Mouse (Mus musculus) ES-E14 (cell line): ENCODE measurements at regions not wholly inside any gene's neighbourhood (a gene's known extent, or its start where the extent isn't known, plus 50 kb on each side); places are given as distances from the start of the nearest gene placed in this dataset.

Experiments
- DNase-seq: peaks from one replicate; pipeline ENCODE4 v3.0.0-alpha.2; 2013; ENCODE audit warnings: low read depth, low spot score
- H3K27ac ChIP-seq: 2 replicates; pipeline ENCODE4 v1.5.1; 2012; ENCODE audit warnings: low read depth, mild to moderate bottlenecking, low read length, moderate library complexity, mixed read lengths; ENCODE audit not compliant: poor library complexity, insufficient read depth, severe bottlenecking
- H3K36me3 ChIP-seq: 2 replicates; pipeline ENCODE4 v1.6.1; 2012; ENCODE audit warnings: mild to moderate bottlenecking, low read length, moderate library complexity, mixed read lengths; ENCODE audit not compliant: control insufficient read depth, poor library complexity, insufficient read depth, severe bottlenecking
- H3K4me1 ChIP-seq, 2 experiments: fragments of 150-350 bp in 1 of 2; sonication (generic) in 1 of 2; 2 replicates each; pipeline ENCODE4 v1.6.1; 2012; ENCODE audit warnings: low read length in 2 of 2, mild to moderate bottlenecking in 1 of 2, mixed read lengths in 1 of 2; ENCODE audit not compliant: control insufficient read depth in 2 of 2, insufficient read depth in 2 of 2, poor library complexity in 1 of 2
- H3K4me3 ChIP-seq, 2 experiments: fragments of 150-350 bp in 1 of 2; sonication (generic) in 1 of 2; 2 replicates each; pipeline ENCODE4 v1.5.1; 2012; ENCODE audit warnings: low read length in 2 of 2, low read depth in 1 of 2, mild to moderate bottlenecking in 1 of 2, mixed read lengths in 1 of 2; ENCODE audit not compliant: insufficient read depth in 1 of 2, poor library complexity in 1 of 2, severe bottlenecking in 1 of 2
- H3K9ac ChIP-seq: 2 replicates; pipeline ENCODE4 v1.6.1; 2012; ENCODE audit warnings: low read depth, mild to moderate bottlenecking, low read length, mixed read lengths; ENCODE audit not compliant: poor library complexity, insufficient read depth, severe bottlenecking
- H3K9me3 ChIP-seq: fragments of 150-350 bp; sonication (generic); 2 replicates; pipeline ENCODE4 v1.6.1; 2012; ENCODE audit warnings: low read depth, mild to moderate bottlenecking, low read length; ENCODE audit not compliant: control insufficient read depth, insufficient read depth
- CHD2 ChIP-seq: IDR thresholded peaks from 2 replicates; pipeline ENCODE4 v1.6.1; 2014; ENCODE audit warnings: mild to moderate bottlenecking, low read depth, low read length, inconsistent platforms
- HCFC1 ChIP-seq: IDR thresholded peaks from 2 replicates; pipeline ENCODE4 v1.6.1; 2012; ENCODE audit warnings: low read length, inconsistent platforms, borderline replicate concordance; ENCODE audit not compliant: insufficient read depth
- MAFK ChIP-seq: IDR thresholded peaks from 2 replicates; pipeline ENCODE4 v1.6.1; 2014; ENCODE audit warnings: mild to moderate bottlenecking, low read depth, low read length, inconsistent platforms; ENCODE audit not compliant: insufficient read depth
- ZC3H11A ChIP-seq: IDR thresholded peaks from 2 replicates; pipeline ENCODE4 v1.6.1; 2012; ENCODE audit warnings: low read depth, mild to moderate bottlenecking, inconsistent platforms, low read length, borderline replicate concordance
- ZNF384 ChIP-seq: IDR thresholded peaks from 2 replicates; pipeline ENCODE4 v1.6.1; 2012; ENCODE audit warnings: low read depth, low read length, inconsistent platforms
- in situ Hi-C, 2 experiments: fragments of 600-800 bp; cut with MboI; formaldehyde crosslinking; loops; one replicate each; pipeline ENCODE4 v1.15.1; 2025; ENCODE audit warnings: low sequenced_read_pairs in 2 of 2, inconsistent platforms in 1 of 2; ENCODE audit not compliant: unreplicated experiment in 2 of 2

DNA sequence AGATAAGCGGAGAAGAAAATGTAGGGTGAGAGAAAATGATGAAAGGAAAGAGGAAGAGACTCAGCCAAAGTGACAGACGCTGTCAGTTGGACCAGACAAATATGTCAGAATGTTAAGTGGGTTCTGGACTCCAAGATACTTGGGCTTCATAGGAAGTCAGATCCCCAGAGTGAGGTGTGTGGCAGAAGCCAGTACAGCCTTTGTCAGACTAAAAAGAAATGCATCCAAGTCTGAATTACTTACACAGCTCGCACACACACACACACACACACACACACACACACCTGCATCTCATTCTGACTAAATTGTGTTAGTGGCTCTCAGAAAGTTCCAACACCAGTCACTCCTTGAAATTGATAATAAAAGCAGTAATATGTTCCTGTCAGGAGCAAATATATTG is 192.1 kb upstream of the Castor2 start:
- Histone ChIP-seq H3K9ac (no peak overlapping the region), H3K4me1 (no peaks in the 10 kb centered on the region), H3K27ac (no peak overlapping the region), H3K36me3 (no peaks in the 10 kb centered on the region), H3K4me3 (no peak overlapping the region), H3K9me3 (no peaks in the 10 kb centered on the region)
- DNase-seq = no peak
- TF ChIP-seq ZC3H11A (no peak), ZNF384 (no peak), CHD2 (no peak)
- in situ Hi-C loops = no loop called here

- peak; percentile 20 for DNase-seq
- Histone ChIP-seq H3K4me1 (no peaks in the 10 kb centered on the region), H3K36me3 (no peaks in the 10 kb centered on the region), H3K9ac (no peak overlapping the region), H3K4me3 (no peak overlapping the region), H3K27ac (no peak overlapping the region), H3K9me3 (no peaks in the 10 kb centered on the region)
- TF ChIP-seq MAFK = no peak
- no peak for TF ChIP-seq CHD2
- TF ChIP-seq ZC3H11A = peak; percentile 26; the same call in 1 of the 2 replicates
- no peak for TF ChIP-seq HCFC1
- in situ Hi-C loops = no loop called here
Observed at GRCm38 (mm10) chr5:133898025-133898598, 201.4 kb upstream of the Castor2 start.

GRCm38 (mm10) chr5:133890728-133891127 is 208.8 kb upstream of the Castor2 start:
- no peak overlapping the region for H3K4me3 ChIP-seq
- H3K27ac ChIP-seq = no peak overlapping the region
- TF ChIP-seq ZC3H11A (no peak), CHD2 (no peak), MAFK (no peak), HCFC1 (no peak), ZNF384 (no peak)
- DNase-seq = no peak
- no peaks in the 10 kb centered on the region for H3K4me1 ChIP-seq
- in situ Hi-C loops = no loop called here
- H3K9ac ChIP-seq = no peak overlapping the region
- H3K9me3 ChIP-seq = no peaks in the 10 kb centered on the region
- H3K36me3 ChIP-seq = no peaks in the 10 kb centered on the region

GRCm38 (mm10) chr5:133889841-133890240 is 209.7 kb upstream of the Castor2 start:
- no peaks in the 10 kb centered on the region for H3K36me3 ChIP-seq
- no peak overlapping the region for H3K9ac ChIP-seq
- no peak for DNase-seq
- H3K27ac ChIP-seq = no peak overlapping the region
- H3K4me3 ChIP-seq = no peak overlapping the region
- in situ Hi-C loops = no loop called here
- H3K4me1 ChIP-seq = no peaks in the 10 kb centered on the region
- no peaks in the 10 kb centered on the region for H3K9me3 ChIP-seq
- no peak for TF ChIP-seq CHD2
- TF ChIP-seq HCFC1 = no peak
- no peak for TF ChIP-seq ZC3H11A
- no peak for TF ChIP-seq ZNF384
- no peak for TF ChIP-seq MAFK

DNA sequence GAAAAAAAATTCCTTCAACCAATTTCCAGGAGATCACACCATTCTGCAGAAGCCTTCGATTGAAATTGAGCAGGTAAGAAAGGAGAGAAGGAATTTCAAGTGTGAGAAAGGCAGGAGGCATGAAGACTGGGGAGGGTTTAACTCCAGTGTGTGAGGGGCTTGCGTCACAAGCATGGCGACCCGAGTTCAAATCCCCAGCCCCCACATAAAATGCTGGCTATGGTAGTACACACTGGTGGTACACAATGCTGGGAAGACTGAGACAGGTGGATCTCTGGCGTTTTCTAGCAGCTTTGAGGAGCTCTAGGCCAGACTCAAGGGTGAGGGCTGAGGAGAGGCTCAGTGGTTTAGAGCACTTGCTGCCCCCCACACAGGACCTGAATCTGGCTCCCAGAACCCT is 214.0 kb upstream of the Castor2 start:
- no peak overlapping the region for H3K4me3 ChIP-seq
- H3K27ac ChIP-seq = no peak overlapping the region
- no peaks in the 10 kb centered on the region for H3K9me3 ChIP-seq
- no peak overlapping the region for H3K9ac ChIP-seq
- in situ Hi-C loops = no loop called here
- no peaks in the 10 kb centered on the region for H3K36me3 ChIP-seq
- no peak for TF ChIP-seq CHD2
- TF ChIP-seq ZNF384 = no peak
- no peak for TF ChIP-seq HCFC1
- H3K4me1 ChIP-seq = no peaks in the 10 kb centered on the region
- no peak for DNase-seq
